Mouse (Mus musculus) adrenal gland, postnatal 36 days (tissue): ENCODE results near the gene Rpia. TPM values are rescaled to one million over a fixed set of nuclear protein-coding genes. Genes with fewer than 3 reads are reported as not detected.
"Not testable (repeated sequence)": the region's sequence is repeated elsewhere in the genome, so short reads cannot be mapped to it uniquely, and the experiment has no call there.

Experiments used
- DNase-seq, 2 experiments: peaks; one replicate each; pipeline ENCODE4 v3.0.0; 2021; ENCODE audit warnings: mixed read lengths in 1 of 2
- long read RNA-seq, 2 experiments: library from polyadenylated mRNA; stranded (forward); transcript quantifications; one replicate each; pipeline ENCODE4 v2.0.0; 2021; ENCODE audit warnings: borderline sequencing depth in 2 of 2
- total RNA-seq, 2 experiments: library from RNA; stranded (reverse); gene quantifications; 2 replicates each; pipeline ENCODE4 v1.2.3; 2021

Rpia gene
- total RNA-seq, result 10 to 100 TPM; 18.5 to 25.0 TPM
- long read RNA-seq, experiment 1, partial matches to known transcripts, result 0 of 1 reads
- long read RNA-seq, experiment 1, other reads (novel, unspliced or antisense), result 0 of 1 reads
- long read RNA-seq, experiment 2, partial matches to known transcripts, result 0 of 1 reads
- long read RNA-seq, experiment 2, other reads (novel, unspliced or antisense), result 1 of 1 reads

- peak; percentile 99 to 100 for DNase-seq
Measured at GRCm38 (mm10) chr6:70791824-70792535, at the start of gene Rpia. Rpia (minus strand) TSS chr6:70792232.

GRCm38 (mm10) chr6:70840281-70840680 lies 48.2 kb upstream of the Rpia start:
- no peak for DNase-seq

GRCm38 (mm10) chr6:70838532-70838931 lies 46.5 kb upstream of the Rpia start:
- no peak for DNase-seq

GRCm38 (mm10) chr6:70837297-70837696 lies 45.3 kb upstream of the Rpia start:
- DNase-seq, result no peak

- DNase-seq, result no peak
Measured at GRCm38 (mm10) chr6:70831179-70831839, 39.3 kb upstream of the Rpia start.

- no peak for DNase-seq
Measured at GRCm38 (mm10) chr6:70830552-70830951, 38.5 kb upstream of the Rpia start.

GRCm38 (mm10) chr6:70829451-70829850 lies 37.4 kb upstream of the Rpia start:
- no peak for DNase-seq

- no peak for DNase-seq
Measured at GRCm38 (mm10) chr6:70824987-70825337, 32.9 kb upstream of the Rpia start.

- peak; percentile 81 to 82 for DNase-seq
Measured at GRCm38 (mm10) chr6:70824085-70824986, 32.3 kb upstream of the Rpia start.

- DNase-seq, result not testable (repeated sequence)
Measured at GRCm38 (mm10) chr6:70823277-70823676, 31.2 kb upstream of the Rpia start.

- no peak for DNase-seq
Measured at GRCm38 (mm10) chr6:70822386-70822910, 30.4 kb upstream of the Rpia start.

GRCm38 (mm10) chr6:70821566-70821965 lies 29.5 kb upstream of the Rpia start:
- DNase-seq, result peak; percentile 14 to 34

- no peak for DNase-seq
Measured at GRCm38 (mm10) chr6:70815471-70815870, 23.4 kb upstream of the Rpia start.

- no peak for DNase-seq
Measured at GRCm38 (mm10) chr6:70814629-70814950, 22.6 kb upstream of the Rpia start.

- DNase-seq, result peak; percentile 52 to 60
Measured at GRCm38 (mm10) chr6:70813921-70814628, 22.0 kb upstream of the Rpia start.

GRCm38 (mm10) chr6:70812526-70812895 lies 20.5 kb upstream of the Rpia start:
- DNase-seq, result no peak

GRCm38 (mm10) chr6:70811557-70812525 lies 19.8 kb upstream of the Rpia start:
- peak; percentile 75 to 86 for DNase-seq

- no peak for DNase-seq
Measured at GRCm38 (mm10) chr6:70810524-70810923, 18.5 kb upstream of the Rpia start.

- DNase-seq, result no peak
Measured at GRCm38 (mm10) chr6:70806514-70806912, 14.5 kb upstream of the Rpia start.

- DNase-seq, result peak; percentile 56 to 71
Measured at GRCm38 (mm10) chr6:70805820-70806513, 13.9 kb upstream of the Rpia start.
